Mouse (Mus musculus): ENCODE measurements around the gene Ttc41.

Gene Ttc41

GRCm38 (mm10) chr10:86825871-86826522, 120.4 kb downstream of the Ttc41 start:
- no peak for DNase-seq (ENCODE audit: low spot score)

Data from ovary, postnatal 10 days (tissue).